Mouse (Mus musculus) forebrain, embryonic 14.5 days (tissue): ENCODE results near the gene Meltf. TPM values are rescaled to one million over a fixed set of nuclear protein-coding genes. Genes with fewer than 3 reads are reported as not detected.

Source experiments
- ATAC-seq: fragments of 200-750 bp; cut with Nextera tagmentation; 2 replicates; pipeline ENCODE4 v1.8.0; 2017; ENCODE audit warnings: mild to moderate bottlenecking, moderate library complexity
- DNase-seq: peaks from one replicate; pipeline ENCODE4 v3.0.0-alpha.2; 2015; ENCODE audit warnings: low spot score
- H3K27ac ChIP-seq: fragments of 300-500 bp; sonication (generic); 2 replicates; pipeline ENCODE4 v1.5.1; 2014; ENCODE audit warnings: low read depth, mild to moderate bottlenecking, control low read depth, low read length, moderate library complexity
- H3K27me3 ChIP-seq: fragments of 300-500 bp; sonication (generic); replicated peaks from 2 replicates; pipeline ENCODE4 v1.6.1; 2014; ENCODE audit warnings: low read length, control low read depth, mixed read lengths; ENCODE audit not compliant: control insufficient read depth, insufficient read depth
- H3K36me3 ChIP-seq: fragments of 300-500 bp; sonication (generic); 2 replicates; pipeline ENCODE4 v1.6.1; 2014; ENCODE audit warnings: low read length, control low read depth; ENCODE audit not compliant: control insufficient read depth, insufficient read depth
- H3K4me1 ChIP-seq: fragments of 300-500 bp; sonication (generic); 2 replicates; pipeline ENCODE4 v1.6.1; 2014; ENCODE audit warnings: antibody characterized with exemption, low read length, control low read depth; ENCODE audit not compliant: control insufficient read depth, insufficient read depth
- H3K4me2 ChIP-seq: fragments of 300-500 bp; sonication (generic); 2 replicates; pipeline ENCODE4 v1.6.1; 2014; ENCODE audit warnings: mild to moderate bottlenecking, control low read depth, low read length
- H3K4me3 ChIP-seq: fragments of 300-500 bp; sonication (generic); 2 replicates; pipeline ENCODE4 v1.5.1; 2014; ENCODE audit warnings: low read depth, low read length, control low read depth
- H3K9ac ChIP-seq: fragments of 300-500 bp; sonication (generic); 2 replicates; pipeline ENCODE4 v1.6.1; 2014; ENCODE audit warnings: mild to moderate bottlenecking, low read length, control low read depth, moderate library complexity
- H3K9me3 ChIP-seq: fragments of 300-500 bp; sonication (generic); replicated peaks from 2 replicates; pipeline ENCODE4 v1.6.1; 2016; ENCODE audit warnings: low read length, control low read depth, mixed read lengths; ENCODE audit not compliant: control insufficient read depth
- WGBS: fragments of 180-500 bp; shearing (Covaris S2); extraction: QIAGEN DNeasy Blood & Tissue Kit; methylation state at CpG from one replicate; pipeline ENCODE4 v1.1.7; 2014; 5-methylcytosine and 5-hydroxymethylcytosine counted together
- polyA plus RNA-seq: library from polyadenylated mRNA; unstranded; fragments of >200 nt; fragmentation: Nextera tagmentation; extraction: Ambion mirVana; gene quantifications from 2 replicates; pipeline ENCODE4 v1.2.1, GENCODE M21; 2014

Gene Meltf
- polyA plus RNA-seq, 1 experiment from 2014 or later = 0.04 TPM

GRCm38 (mm10) chr16:31926091-31926490, 47.5 kb downstream of the Meltf start:
- 82% methylated on average over 6 of the region's 6 CpGs for WGBS
- Histone ChIP-seq H3K27me3 (no peaks in the 10 kb centered on the region), H3K36me3 (no peaks in the 10 kb centered on the region), H3K4me1 (no peaks in the 10 kb centered on the region), H3K9ac (no peak overlapping the region), H3K4me3 (no peak overlapping the region), H3K4me2 (no peak overlapping the region), H3K27ac (no peak overlapping the region), H3K9me3 (no peaks in the 10 kb centered on the region)
- ATAC-seq = no peak
- DNase-seq = no peak

- no peaks in the 10 kb centered on the region for H3K4me1 ChIP-seq
- no peak for DNase-seq
- whole genome bisulfite sequencing = 86% methylated on average over 13 of the region's 13 CpGs
- no peak overlapping the region for H3K9ac ChIP-seq
- H3K27ac ChIP-seq = no peak overlapping the region
- no peaks in the 10 kb centered on the region for H3K36me3 ChIP-seq
- no peaks in the 10 kb centered on the region for H3K27me3 ChIP-seq
- H3K4me3 ChIP-seq = no peak overlapping the region
- ATAC-seq = no peak
- H3K4me2 ChIP-seq = no peak overlapping the region
- H3K9me3 ChIP-seq = no peaks in the 10 kb centered on the region
These were observed 48.1 kb downstream of the Meltf start for GRCm38 (mm10) chr16:31926547-31927182.

- Histone ChIP-seq H3K4me3 (no peak overlapping the region), H3K4me2 (no peak overlapping the region), H3K36me3 (no peaks in the 10 kb centered on the region), H3K9ac (no peak overlapping the region), H3K9me3 (no peaks in the 10 kb centered on the region), H3K27ac (no peak overlapping the region), H3K4me1 (no peaks in the 10 kb centered on the region), H3K27me3 (no peaks in the 10 kb centered on the region)
- no peak for ATAC-seq
- WGBS = 81% methylated on average over 5 of the region's 5 CpGs
- no peak for DNase-seq
These were observed 48.8 kb downstream of the Meltf start for GRCm38 (mm10) chr16:31927412-31927811.

GRCm38 (mm10) chr16:31931330-31931729, 52.7 kb downstream of the Meltf start:
- Histone ChIP-seq H3K4me2 (no peak overlapping the region), H3K27ac (no peak overlapping the region), H3K9ac (no peak overlapping the region), H3K27me3 (peaks cover 5% of the 10 kb centered on the region), H3K9me3 (no peaks in the 10 kb centered on the region), H3K36me3 (no peaks in the 10 kb centered on the region), H3K4me1 (peaks cover 9% of the 10 kb centered on the region), H3K4me3 (no peak overlapping the region)
- WGBS = 61% methylated on average over 17 of the region's 17 CpGs
- DNase-seq = no peak
- no peak for ATAC-seq

- 0 out of 2 replicates have a peak overlapping the region, but pooled peaks have one; percentile 83 for H3K4me2 ChIP-seq
- H3K27ac ChIP-seq = peak overlapping the region; percentile 93
- H3K9ac ChIP-seq = peak overlapping the region; percentile 18
- H3K4me1 ChIP-seq = peaks cover 9% of the 10 kb centered on the region
- DNase-seq = peak; percentile 19
- ATAC-seq = peak; percentile 2; the same call in 1 of the 2 replicates
- no peak overlapping the region for H3K4me3 ChIP-seq
- 20% methylated on average over 5 of the region's 5 CpGs for WGBS
- no peaks in the 10 kb centered on the region for H3K9me3 ChIP-seq
- peaks cover 5% of the 10 kb centered on the region for H3K27me3 ChIP-seq
- no peaks in the 10 kb centered on the region for H3K36me3 ChIP-seq
These were observed 53.6 kb downstream of the Meltf start for GRCm38 (mm10) chr16:31932255-31932654.

- under 1% methylated on average over 50 of the region's 50 CpGs for WGBS
- ATAC-seq (peak; percentile 98), DNase-seq (peak; percentile 98)
- Histone ChIP-seq H3K9me3 (no peaks in the 10 kb centered on the region), H3K4me3 (peak overlapping the region; percentile 38), H3K4me2 (peak overlapping the region; percentile 83), H3K36me3 (no peaks in the 10 kb centered on the region), H3K9ac (peak overlapping the region; percentile 70), H3K4me1 (peaks cover 9% of the 10 kb centered on the region), H3K27ac (peak overlapping the region; percentile 93), H3K27me3 (peaks cover 5% of the 10 kb centered on the region)
These were observed 54.5 kb downstream of the Meltf start for GRCm38 (mm10) chr16:31932840-31933697.

- peak within 1 kb of the TSS; percentile 38 for H3K4me3 ChIP-seq
- peak; percentile 65 for DNase-seq
- no peaks in the 10 kb centered on the region for H3K36me3 ChIP-seq
- peaks cover 5% of the 10 kb centered on the region for H3K27me3 ChIP-seq
- H3K4me2 ChIP-seq = peak within 1 kb of the TSS; percentile 83
- ATAC-seq = peak; percentile 25
- peak within 1 kb of the TSS; percentile 93 for H3K27ac ChIP-seq
- H3K9me3 ChIP-seq = no peaks in the 10 kb centered on the region
- H3K4me1 ChIP-seq = peaks cover 9% of the 10 kb centered on the region
- WGBS = 3% methylated on average over 41 of the region's 42 CpGs
- peak within 1 kb of the TSS; percentile 70 for H3K9ac ChIP-seq
These were observed 55.3 kb downstream of the Meltf start, which contains the start of gene Pigz for GRCm38 (mm10) chr16:31933751-31934549. Gene Pigz, plus strand, starts transcription at chr16:31933851.

GRCm38 (mm10) chr16:31934550-31935010, 56.0 kb downstream of the Meltf start:
- H3K4me1 ChIP-seq = peaks cover 9% of the 10 kb centered on the region
- peak overlapping the region; percentile 70; the same call in 1 of the 2 replicates for H3K9ac ChIP-seq
- peak overlapping the region; percentile 38 for H3K4me3 ChIP-seq
- DNase-seq (no peak), ATAC-seq (no peak)
- H3K36me3 ChIP-seq = no peaks in the 10 kb centered on the region
- 16% methylated on average over 13 of the region's 13 CpGs for WGBS
- 0 out of 2 replicates have a peak overlapping the region, but pooled peaks have one; percentile 6 for H3K27ac ChIP-seq
- peak overlapping the region; percentile 83 for H3K4me2 ChIP-seq
- no peaks in the 10 kb centered on the region for H3K9me3 ChIP-seq
- peaks cover 5% of the 10 kb centered on the region for H3K27me3 ChIP-seq
